Mouse (Mus musculus) hematopoietic stem cell, adult 5-6 weeks (primary cell): Measurements from ENCODE around the gene Fam57a. TPM values are rescaled to one million over a fixed set of nuclear protein-coding genes. Genes with fewer than 3 reads are reported as not detected.

Experiments
- ATAC-seq, 2 experiments: fragments of 125-278 bp in 1 of 2; replicated peaks in 1 of 2; 2 replicates each; pipeline ENCODE4 v1.8.0; 2016 to 2017; ENCODE audit warnings: inconsistent platforms in 2 of 2, mild to moderate bottlenecking in 2 of 2, moderate number of reproducible peaks in 2 of 2, low read depth in 1 of 2, moderate TSS enrichment in 1 of 2; ENCODE audit not compliant: low FRiP score in 2 of 2, poor library complexity in 2 of 2, severe bottlenecking in 2 of 2, insufficient read depth in 1 of 2, low TSS enrichment in 1 of 2
- total RNA-seq: library from RNA; stranded (forward); fragments of 172-1452, 232-1000 nt; gene quantifications from 2 replicates; pipeline ENCODE4 v1.2.3, GENCODE M21; 2017

The Fam57a gene
- total RNA-seq, 1 experiment from 2014 or later, result 5.3 TPM

DNA sequence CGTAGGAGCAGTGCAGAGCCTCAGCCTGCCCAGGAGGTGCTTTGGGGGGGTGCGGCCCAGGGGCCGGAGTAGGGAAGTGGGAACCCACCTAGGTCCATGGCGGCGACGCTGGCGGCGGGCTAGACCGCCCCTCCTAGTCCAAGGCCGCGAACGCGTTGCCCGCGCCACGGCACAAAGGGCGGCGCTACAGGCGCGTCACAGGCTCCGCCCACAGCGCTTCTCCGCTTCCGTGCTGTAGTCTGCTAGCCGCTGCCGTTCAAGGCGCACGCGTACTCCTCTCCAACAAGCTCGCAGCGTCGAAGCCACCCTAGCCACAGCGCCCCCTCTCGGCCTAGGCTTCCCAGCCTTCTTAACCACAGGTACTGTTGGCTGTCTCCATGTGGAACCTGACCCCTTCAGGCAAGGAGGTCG, 37.9 kb downstream of the Fam57a start, which contains the start of the genes Dbil5 and Gemin4:
TSS of gene Dbil5 (plus strand) at position 219 of the 411 bp plus-strand sequence.
TSS of gene Gemin4 (minus strand) at position 275 of the 411 bp plus-strand sequence.
- ATAC-seq, result peak; percentile 96 to 99

DNA sequence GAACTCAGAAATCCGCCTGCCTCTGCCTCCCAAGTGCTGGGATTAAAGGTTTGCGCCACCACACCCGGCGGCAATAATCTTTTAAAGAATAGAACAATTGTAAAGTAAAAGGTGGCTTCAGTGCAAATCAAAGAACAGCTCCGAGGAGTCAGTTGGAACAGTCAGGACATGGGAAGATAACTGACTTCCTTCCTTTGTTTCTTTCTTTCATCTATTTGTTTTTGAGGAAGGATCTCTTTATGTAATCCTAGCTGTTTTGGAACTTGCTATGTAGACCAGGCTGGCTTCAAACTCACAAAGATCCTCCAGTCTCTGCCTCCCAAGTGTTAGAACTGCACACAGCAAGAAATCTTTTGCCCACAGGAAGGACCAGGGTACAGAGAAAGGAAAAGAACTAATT, 45.2 kb downstream of the Fam57a start:
- ATAC-seq, result no peak

DNA sequence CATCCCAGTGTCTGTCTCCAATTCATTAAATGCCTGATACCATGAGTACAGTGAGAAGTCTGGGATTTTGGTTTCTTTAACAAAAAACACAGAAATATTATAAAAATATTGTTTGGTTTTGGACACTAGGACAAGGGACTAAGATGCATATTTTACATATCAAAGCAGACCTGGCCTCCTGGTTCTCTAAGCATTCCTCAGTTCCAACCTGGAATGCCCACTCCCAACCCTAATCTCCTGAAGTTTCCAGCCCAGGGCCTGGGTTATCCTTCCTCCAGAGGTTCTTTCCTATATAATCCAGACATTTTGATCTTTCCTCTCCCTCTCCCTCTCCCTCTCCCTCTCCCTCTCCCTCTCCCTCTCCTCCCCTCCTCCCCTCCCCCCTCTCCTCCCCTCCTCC, 45.6 kb downstream of the Fam57a start:
- ATAC-seq, result no peak

DNA sequence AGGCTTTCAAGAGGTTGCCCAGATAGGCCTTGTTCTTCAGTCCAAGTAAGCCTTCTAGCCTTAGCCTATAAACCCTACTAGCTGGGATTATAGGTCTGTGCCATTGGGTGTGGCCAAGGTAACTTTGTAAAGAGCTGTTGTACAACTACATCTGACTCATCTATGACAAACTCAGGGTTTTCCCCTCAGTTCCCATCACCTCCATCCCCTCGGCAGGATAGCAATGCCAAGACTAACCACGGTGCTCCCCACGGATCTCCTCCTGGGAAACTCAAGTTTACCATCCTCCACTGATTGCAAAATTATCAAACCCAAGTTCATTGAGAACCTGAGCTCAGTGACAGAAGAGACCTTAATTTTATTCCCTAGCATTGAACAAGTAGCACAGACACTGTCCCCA, 56.7 kb downstream of the Fam57a start:
- ATAC-seq, result no peak

DNA sequence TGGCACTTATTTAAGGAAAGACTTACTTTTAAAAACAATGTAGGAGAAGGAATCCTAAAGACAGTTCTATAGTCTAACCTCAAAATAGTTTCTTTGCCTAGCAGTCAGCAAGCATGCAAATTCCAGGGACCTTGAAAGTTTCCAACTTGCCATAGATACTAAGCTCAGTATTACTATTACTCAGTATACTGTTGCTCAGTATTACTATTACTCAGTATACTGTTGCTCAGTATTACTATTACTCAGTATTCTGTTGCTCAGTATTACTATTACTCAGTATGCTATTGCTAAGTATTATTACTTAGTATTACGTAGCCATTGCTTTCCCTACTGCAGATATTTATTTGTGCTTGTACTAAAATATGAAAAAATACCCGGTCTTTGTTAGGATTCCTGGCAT, 60.3 kb downstream of the Fam57a start:
- no peak for ATAC-seq

DNA sequence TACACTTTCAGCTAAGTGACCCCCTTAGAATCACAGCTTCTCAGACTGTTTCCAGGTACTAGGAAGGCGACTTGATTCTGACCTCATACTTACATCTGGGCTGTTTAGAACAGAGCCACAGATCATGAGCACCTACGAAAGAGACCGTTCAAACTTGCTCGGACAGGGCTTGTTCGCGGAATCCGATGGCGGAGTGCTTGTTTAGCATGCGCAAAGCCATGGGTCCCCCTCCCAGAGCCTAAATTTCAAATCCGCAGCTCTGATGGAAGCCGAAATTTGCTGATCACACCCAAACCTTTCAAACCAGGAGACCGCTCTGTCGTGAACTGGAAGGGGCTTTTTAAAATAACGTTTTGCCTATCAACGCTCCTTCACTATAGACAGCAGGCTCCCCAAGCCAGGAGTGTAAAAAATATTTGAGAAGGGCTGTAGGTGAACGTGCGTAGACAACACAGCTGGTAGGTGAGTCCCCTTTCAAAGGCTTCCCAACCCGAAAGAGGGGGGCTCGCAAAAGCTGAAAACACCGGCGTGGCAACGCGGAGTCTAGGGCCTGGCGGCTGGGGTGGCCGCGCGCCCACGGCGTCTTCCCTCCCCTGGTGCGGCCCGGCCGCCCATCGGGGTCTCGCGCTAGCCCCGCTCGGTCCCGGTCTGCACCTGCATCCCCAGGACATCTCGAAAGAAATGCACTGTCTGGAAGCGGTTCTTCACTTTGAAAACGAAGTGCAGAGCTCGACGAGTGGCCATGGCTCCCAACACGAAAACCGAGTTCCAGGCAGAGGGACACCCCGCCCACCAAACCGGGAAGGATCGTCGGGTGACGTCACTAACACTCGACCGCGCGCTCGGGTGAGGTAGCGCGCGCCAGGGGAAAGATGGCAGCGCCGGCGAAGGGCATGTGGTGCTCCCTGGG, 63.7 kb downstream of the Fam57a start, which contains the start of the genes Mrm3 and Glod4:
TSS of gene Mrm3 (plus strand) at position 815 of the 910 bp plus-strand sequence.
TSS of gene Glod4 (minus strand) at position 825 of the 910 bp plus-strand sequence.
- peak; percentile 93 to 94 for ATAC-seq

DNA sequence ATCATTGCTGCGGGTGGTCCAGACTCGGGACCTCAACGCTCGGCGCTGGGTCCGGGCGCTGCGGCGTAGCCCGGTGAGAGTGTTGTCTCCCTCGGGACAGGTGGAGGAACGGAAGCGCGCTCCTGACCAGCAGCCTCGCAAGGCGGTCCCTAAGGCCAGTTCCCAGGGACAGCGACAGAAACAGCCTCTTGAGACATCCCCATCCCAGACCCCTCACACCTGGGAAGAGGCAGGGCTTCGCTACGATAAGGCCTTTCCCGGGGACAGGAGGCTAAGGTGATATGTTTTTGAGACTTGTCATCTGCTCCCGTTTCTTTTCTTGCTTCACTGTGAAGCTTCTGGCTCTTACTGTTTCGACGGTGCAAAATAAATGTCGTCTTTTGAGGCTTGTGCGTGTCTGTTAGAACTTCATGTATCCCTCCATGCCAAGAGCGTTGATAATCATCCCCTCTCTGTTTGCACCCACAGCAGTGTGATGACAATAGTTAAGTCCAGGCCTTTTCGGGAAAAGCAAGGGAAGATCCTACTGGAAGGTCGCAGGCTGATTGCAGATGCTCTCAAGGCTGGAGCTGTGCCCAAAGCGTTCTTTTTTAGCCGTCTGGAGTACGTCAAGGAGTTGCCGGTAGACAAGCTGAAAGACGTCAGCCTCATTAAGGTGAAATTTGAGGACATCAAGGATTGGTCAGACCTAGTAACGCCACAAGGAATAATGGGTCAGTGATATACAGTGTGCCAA, 64.5 kb downstream of the Fam57a start:
- ATAC-seq, result peak in 1 of 2 experiments; percentile 40; a peak in 1 of 4 replicates

DNA sequence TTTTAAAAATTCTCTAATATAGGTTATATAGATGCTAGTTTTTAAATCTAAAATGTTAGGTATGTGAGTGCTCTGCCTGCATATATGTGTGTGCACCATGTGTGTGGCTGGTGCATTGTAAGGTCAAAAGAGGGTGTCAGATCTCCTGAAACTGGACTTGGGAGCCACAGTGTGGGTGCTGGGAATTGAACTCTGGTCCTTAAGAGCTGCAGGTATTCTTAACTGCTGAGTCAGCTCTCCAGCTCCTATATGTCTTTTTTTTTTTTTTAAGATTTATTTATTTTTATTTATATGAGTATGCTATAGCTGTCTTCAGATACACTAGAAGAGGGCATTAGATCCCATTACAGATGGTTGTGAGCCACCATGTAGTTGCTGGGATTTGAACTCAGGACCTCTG, 67.0 kb downstream of the Fam57a start:
- ATAC-seq, result no peak

DNA sequence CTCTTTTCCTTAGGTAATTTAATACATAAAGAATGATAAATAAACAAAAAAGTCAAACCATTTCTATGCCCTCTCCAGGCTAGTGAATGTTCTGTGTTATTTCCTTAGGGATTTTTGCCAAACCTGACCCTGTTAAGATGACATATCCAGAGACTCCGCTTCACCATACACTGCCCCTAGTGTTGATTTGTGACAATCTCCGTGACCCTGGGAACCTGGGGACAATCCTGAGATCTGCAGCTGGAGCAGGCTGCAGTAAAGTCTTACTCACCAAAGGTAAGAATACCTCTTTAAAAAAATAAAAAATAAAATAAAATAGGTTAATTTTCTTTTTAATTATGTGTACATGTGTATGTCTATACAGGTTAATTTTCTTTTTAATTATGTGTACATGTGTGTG, 67.8 kb downstream of the Fam57a start:
- ATAC-seq, result no peak

DNA sequence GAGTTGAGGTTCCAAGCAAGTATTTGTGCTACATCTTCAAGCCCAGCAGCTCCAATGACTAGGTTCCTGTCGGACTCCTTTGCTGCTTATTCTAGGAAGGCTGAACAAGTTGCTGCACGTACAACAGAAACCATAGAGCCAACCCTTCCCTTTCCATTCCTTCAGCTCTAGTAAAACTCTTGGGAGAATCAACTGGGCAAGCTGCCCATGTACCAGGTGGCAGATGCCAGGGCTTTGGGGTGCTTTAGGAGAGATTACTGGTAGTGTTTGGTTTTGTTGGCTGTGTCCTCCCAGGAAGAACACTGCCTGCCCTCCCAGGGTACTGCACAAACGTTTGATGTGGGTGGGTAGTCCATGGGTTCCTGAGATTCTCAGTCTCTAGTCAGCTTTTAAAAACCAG, 72.6 kb downstream of the Fam57a start:
- ATAC-seq, result no peak

DNA sequence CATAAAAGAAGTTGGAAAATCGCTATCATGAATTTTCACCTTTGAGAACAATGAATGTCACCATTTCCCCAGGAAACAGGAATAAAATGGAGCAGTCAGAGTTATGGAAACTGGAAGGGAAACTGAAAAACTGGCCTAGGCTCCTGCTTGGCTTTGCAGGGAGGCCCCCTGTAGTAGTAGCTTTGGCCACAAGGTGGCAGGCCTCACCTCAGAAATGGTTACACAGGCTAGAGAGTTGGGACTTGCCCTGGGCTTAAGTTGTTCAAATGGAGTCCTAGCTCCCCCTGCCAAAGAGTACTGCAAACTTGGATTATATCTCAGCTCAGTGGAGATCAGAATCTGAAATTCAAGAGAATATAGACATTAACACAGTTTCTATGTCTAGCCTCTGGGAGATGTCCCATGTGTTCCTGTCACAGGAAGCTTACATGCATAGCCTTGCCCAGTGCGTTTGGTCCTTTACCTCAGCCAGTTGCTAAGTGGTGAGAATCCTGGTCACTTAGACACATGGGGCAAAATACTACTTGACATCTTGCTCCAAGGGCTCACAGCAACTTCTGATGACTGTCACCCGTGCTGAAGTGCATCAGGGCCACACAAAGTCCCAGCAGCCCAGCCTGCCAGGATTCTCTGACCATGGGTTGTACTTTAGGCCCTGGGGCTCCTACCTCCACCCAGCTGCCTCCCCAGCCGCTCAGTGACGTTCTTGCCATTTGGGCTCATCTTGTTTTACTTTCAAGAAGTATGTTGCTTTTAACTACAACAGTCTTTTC, 73.9 kb downstream of the Fam57a start:
- peak; percentile 87 for ATAC-seq

DNA sequence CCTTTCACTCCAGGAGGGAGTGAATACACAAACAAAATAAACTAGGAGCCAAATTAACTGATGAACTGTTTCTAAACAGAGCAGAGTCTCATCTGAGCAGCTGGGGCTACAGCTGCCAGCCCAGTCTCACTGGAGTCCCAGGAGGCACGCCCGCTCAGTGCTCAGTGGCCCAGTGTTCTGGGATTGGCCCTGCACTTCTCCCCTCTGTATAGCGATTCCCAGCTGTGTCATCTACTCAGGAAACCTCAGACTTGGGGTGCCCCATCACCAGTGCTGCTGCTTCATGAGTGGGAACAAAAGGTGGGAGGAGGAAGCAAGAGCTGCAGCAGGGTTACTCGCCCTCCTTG, 74.4 kb downstream of the Fam57a start:
- no peak for ATAC-seq

DNA sequence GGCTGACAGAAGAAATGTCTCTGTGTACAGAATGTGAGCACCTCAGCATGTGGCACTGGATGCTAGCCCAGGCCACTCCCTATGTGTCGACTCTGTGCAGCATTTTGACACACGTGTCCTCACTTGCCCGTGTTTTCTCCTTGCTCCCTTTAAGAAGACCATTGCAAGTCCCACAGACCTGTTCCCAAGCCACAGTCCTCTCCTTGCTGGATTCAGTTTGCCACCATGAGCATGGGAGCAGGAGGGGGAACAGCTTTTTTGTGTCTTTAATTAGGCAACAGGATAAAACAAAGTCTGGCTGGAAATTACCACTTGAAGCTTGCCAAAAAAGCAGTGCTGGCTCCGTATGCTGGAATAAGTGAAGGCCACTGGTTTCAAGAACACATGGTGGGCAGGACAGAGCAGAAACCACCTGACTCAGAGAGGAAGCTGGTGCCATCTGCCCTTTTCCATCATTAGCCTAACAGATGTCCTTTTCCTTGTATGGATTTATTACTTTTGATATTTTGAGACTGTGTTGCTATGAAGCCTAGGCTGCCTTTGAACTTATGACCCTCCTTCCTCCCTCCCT, 76.0 kb downstream of the Fam57a start:
- no peak for ATAC-seq

DNA sequence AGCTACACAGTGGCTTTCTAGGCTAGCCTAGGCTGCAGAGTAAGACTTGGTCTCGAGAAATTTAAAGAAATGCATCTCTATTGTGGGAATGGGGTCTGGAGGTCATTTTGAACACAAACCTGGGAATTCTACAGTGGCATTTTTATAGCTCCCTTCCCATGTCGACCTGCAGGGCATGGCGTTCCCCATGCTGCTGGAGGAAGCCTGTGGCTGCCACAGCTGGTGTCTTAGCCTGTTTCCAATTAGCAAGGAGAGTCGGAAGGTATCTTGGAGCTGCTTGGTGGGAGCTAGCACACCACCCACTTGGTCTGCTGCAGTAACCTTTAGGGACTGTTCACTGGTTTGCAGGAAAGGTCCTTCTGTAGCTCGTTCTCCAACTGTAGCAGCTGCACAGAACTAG, 76.7 kb downstream of the Fam57a start:
- no peak for ATAC-seq

DNA sequence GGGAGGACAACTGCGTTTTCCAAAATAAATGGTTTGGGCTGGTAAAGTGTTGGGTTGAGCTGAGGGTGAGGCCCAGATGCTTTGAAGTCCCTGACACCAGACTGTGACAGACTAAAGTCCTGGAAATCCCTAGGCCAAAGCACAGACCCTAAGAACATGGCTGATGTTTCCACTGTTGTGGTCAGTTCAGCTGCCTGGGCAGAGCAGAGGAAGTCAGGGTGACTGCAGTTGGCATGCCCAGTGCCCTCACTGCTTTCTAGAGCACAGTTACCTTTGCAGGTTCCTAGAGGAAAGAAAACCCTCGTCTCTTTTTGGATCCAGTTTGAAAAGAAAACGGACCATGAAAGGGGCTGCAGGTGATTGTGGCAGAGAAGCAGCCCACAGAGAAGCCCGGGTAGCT, 77.9 kb downstream of the Fam57a start:
- no peak for ATAC-seq

DNA sequence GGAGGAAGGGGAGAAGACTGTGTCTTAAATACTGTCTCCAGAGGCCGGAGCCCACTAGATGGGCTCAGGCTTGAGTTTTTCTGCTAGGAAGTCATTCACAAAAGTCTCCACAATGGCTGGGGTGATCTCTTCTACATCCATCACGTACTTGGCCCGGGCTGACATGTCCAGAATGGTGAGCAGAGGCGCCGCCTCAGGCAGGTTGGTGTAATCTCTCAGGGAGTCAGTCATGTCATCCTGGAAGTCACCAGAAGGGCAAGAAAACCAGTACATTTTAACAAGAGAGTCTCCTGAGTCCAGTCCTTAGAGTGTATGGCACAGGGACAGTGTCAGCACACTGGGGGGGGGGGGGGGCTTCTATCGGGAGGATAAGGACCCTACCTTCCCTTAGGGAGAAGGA, 79.0 kb downstream of the Fam57a start:
- ATAC-seq, result no peak
